Mouse (Mus musculus) adrenal gland, adult (tissue): ENCODE data around the gene Ppp1r14b.

Experiments used
- DNase-seq, 2 experiments: peaks; one replicate each; pipeline ENCODE4 v3.0.0; 2022 to 2023; ENCODE audit warnings: low spot score in 1 of 2; ENCODE audit not compliant: inconsistent age in 2 of 2

Ppp1r14b gene

DNA sequence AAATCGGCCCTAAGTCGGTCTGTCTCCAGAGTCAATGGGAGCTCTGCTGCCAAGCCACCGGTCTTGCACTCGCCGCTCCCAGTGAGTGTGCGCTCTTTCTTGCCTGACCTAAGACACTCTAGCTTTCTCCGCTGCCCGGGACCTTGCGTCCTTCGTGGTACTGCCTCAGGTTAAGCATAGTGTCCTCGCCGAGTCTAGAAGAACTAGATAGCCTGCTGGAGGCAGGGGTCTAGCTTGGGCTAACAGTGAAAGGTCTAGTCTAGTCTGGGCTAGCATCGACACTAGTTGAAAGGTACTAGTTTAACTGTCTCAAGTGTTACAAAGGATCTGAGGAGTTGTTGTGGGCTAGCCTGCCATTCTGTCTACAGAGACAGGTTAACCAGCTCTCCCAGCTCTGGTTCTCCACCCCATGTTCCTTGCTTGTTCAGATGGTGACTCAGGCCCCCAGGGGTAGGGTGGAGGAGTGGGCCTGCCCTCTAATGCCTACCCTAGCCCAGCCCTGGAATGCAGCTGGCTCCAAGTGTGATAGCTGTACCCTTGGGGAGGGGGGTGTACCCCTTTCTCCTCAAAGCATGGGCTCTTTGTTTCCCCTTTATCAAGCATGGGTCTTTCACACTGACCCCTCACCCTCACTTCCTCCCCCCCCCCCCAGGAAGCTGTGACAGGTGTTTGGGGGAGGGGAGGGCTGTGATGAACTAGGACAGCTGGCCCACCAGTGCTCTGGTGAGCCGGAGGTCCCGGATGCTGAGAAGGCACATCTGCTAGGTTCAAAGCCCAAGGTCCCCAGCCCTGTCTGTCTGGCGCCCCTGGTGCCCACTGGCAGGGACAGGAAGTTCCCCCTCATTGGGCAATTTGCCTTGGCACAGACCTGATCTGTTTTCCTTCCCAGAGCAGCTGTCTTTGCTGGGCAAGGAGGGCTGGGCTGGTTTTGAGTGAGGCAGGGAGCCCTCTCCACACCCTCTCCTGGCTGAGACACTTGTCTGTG is 1.1 kb downstream of the Ppp1r14b start, which contains the start of gene Plcb3:
Gene Plcb3, minus strand, starts transcription at position 934 of the 985 bp plus-strand sequence.
- peak; percentile 86 to 90 for DNase-seq

- peak in 1 of 2 experiments; percentile 70 for DNase-seq
Measured at GRCm38 (mm10) chr19:6977759-6978638, 3.2 kb downstream of the Ppp1r14b start.

GRCm38 (mm10) chr19:6978639-6978974 is 3.8 kb downstream of the Ppp1r14b start:
- DNase-seq: no peak

DNA sequence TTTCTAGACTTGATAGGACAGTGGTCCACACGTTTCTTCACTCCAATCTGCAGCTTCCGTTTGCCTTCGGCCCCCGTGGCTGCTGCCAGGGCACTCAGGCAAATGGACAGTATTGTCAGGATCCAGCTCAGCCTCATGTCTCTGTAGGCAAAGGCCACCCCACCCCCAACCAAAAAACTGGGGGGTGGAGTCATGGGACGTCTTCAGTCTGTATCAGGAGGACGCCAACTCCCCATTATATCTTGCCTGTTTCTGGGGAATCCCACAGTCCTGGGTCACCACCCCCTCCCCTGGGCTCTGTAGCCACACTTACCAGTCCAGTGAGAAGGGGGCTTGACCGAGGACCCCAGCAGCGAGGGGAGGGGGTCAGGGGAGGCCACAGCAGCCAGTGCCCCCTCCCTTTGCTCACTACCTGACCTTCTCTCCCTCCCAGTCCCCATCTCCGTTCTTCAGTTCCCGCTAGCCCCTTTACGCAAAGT is 4.3 kb downstream of the Ppp1r14b start:
- DNase-seq: peak in 1 of 2 experiments; percentile 78

DNA sequence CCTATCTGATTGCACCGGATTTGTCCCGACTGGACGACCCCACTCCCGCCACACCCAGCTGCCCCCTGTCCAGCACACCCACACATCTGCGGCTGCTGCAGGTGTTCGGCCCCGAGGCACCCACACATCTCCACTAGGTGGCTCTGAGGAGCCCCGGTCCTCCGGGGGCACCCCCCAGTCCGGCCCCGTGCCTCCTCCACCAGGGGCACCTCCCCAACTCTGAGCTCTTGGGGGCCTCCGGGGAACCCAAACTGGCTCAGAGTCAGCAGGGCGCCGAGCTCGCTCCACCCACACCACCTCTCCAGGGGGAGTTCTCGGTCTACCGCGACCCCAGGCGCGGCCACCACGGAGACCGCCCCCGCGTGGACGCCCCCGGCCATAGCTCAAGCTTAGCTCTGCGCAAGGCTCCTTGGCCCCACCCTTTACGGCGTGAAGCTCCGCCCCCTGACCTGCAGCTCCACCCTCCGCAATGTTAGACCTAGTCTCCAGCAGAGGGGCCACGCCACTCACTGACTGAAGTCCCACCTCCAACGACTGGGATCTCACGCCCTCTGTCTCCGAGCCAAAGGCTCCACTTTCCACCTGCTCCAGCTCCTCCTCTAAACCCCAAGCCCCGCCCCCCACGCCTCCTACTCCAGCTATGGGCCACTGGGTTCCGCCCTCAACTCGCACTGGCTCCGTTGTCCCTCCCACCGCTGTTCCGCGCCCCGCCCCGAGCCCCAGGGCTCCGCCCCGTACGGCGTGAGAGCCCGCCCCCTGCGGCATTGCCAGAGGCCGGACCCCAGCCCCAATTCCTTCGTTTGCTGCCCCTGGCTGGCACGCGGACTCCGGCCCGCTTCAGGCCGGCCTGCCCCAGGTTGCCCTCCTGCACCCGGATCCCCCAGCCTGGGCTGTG is 5.0 kb downstream of the Ppp1r14b start:
- DNase-seq: peak; percentile 100

DNA sequence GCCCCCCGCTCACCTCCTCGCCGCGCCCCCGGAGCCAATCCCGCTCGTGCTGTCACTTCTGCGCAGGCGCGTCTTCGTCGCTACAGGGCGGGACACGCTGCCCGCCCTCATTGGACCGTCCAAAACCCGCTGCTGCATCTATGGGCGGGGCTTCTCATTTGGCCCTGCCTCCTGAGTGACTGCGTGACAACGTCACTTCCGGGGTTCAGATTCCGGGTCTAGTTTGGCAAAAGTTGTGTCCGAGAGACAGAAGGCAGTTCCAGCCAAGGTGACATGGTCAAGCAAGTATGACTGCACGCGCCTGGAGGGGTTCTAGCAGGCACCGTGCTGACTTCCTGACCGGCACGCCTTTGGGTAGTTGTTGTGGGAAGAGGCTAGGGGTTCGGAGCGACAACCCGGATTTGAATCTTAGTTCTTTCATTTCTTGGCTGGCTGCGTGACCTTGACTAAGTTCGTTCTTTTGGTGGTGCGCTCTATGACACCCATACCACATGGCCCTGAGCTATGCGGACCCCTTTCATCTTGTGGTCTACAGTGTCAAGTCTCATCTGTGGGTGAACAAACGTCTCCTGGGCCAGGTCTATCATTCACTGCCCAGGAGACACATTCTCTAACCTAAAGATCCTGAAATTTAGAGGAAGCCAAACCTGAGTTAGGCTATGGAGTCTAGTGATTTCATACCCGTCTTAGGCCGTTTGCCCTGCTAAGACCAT is 5.8 kb downstream of the Ppp1r14b start, which contains the start of gene Fkbp2:
Gene Fkbp2, minus strand, starts transcription at position 121 of the 713 bp plus-strand sequence.
- peak; percentile 99 to 100 for DNase-seq

DNA sequence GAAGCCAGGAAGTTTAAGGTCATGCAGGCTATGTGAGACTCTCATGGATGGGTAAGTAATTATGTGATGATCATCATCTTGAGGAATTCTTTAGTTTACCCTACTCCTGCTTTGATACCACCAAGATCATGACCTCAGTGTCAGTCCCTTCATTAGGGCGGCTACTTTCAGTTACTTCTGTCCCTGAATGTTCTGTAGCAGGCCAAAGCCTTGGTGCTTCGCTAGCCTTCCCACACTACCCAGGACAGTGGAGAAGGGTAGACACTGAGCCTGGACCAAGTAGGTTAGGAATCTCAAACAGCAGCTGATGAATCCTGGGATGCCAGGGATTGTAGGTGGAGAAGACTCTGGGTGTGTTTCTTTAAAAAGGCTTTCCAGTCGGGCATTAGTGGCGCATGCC is 6.7 kb downstream of the Ppp1r14b start:
- DNase-seq: peak in 1 of 2 experiments; percentile 65

GRCm38 (mm10) chr19:6983621-6984020 is 8.9 kb downstream of the Ppp1r14b start:
- DNase-seq: no peak

- no peak for DNase-seq
Measured at GRCm38 (mm10) chr19:6985300-6985699, 10.5 kb downstream of the Ppp1r14b start.

GRCm38 (mm10) chr19:6985951-6986708 is 11.4 kb downstream of the Ppp1r14b start:
- DNase-seq: peak in 1 of 2 experiments; percentile 54

DNA sequence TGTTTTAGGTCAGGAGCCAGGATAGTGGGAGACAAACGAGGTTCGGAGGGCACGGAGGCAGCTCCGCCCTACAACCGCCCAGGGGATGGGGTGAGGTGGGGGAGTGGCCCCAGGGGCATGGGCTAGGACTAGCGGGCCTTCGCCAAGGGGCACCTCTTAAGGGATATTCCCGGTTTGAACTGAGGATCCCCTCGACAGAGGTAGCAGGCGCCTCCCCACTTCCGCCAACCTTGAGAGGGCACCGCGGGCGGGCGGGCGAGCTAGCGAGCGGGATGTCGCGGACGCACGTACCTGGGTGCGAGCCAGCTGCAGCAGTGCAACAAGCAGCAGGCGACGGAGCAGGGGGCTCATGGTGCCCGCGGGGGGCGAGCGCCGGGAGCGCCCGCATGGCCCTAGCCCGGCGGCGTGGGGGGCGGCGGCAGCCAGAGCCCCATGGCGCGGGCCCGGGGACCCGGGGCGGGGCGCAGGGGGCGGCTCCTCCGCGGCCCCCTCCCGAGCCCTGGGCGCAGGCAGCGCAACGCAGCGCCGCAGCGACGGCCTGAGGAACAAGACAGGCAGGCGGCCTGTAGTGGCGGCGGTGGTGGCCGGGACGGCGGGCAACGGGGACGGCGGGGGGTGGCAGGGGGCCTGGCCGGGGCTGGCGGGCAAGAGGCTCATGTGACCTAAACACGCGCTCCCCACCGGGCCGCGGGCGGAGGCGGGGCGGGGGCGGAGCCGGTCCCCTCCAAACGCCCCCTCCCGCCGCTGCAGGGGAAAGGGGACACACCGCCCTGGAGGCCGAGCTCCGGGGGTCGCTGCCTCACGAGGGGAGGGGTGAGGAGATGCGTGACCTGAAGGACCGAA is 12.5 kb downstream of the Ppp1r14b start, which contains the start of gene Vegfb:
Gene Vegfb, minus strand, starts transcription at position 591 of the 843 bp plus-strand sequence.
- DNase-seq: peak; percentile 85 to 94

GRCm38 (mm10) chr19:6987904-6988285 is 13.1 kb downstream of the Ppp1r14b start:
- no peak for DNase-seq

DNA sequence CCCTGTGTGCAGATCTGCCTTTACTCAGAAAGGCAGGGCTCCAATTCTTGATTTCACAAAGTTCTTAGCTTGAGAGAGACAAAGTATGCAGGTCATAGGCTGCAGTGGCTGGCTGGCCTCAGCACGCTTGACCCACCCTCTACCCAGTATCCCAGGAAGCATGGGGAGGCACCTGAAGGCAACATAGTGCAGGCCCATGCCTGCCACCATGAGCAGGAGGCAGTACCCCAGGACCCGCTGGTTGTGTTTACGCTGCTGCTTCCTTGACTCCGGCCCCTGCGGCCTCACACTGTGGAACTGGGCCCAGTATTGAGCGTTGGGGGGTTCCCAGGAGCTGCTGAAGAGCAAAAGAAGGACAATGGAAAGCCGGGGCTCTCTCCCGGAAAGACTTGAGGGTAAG is 14.5 kb downstream of the Ppp1r14b start:
- peak; percentile 19 to 43 for DNase-seq

DNA sequence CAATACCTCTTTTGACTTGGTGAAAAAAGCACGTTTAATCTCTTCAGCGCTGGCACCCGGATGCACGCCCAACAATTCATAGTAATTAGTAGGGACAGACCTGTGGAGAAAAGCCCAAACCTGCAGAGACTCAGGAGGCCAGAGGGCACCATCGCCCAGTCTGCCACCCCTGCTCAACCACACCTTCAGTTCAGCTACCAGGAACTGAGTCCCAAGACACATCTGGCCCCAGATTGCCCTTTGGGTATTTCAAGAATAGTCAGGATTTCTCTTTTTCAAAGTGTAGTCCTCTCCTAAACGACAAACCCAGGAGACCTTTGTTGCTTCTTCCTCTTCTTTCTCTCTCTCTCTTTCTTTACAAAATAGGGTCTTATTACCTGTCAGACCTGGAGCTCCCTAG is 15.9 kb downstream of the Ppp1r14b start:
- peak; percentile 8 to 33 for DNase-seq

- peak; percentile 10 to 42 for DNase-seq
Measured at GRCm38 (mm10) chr19:6991166-6991565, 16.4 kb downstream of the Ppp1r14b start.

DNA sequence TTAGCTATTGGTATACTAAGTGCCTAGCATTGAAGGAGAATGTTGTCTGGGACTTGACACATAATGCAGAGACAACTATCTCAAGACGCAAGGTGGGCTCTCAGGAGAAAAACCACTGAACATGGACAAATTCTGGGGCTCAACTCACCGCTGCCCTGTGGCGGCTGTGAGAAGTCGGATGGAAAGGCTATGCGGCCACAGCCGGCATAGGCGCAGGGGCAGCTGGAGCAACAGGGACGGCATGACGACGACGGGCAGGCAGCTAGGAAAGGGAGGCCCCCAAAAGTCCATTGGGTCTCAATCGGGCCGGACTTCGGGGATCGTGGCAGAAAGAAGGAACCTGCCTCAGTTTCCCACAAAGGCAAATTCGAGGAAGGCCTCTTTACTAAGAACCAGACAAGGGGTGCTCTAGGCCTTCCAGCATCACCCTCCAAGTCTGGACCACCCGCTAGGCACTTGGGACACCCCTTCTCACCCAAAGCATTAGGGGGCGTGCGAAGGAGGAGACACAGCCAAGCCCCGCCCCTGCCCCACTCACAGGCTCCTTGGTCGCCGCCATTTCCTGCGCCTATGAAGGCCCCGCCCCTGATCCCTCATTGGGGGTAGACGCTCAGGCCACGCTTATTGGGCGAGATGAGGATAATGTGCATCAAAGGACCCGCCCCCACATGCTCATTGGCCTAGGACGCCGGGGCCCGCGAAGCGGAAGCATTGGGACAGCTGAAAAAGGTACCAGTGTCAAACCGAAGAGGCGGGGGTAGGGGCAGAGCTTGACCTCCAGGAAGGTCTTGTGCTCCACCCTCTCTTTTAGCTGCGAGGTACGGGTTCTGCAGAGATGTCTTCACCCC is 17.5 kb downstream of the Ppp1r14b start, which contains the start of gene Dnajc4:
Gene Dnajc4, minus strand, starts transcription at position 562 of the 848 bp plus-strand sequence.
- DNase-seq: peak; percentile 97 to 98
